Mouse (Mus musculus) CD4-positive, CD25-positive, alpha-beta regulatory T cell, adult 2 months (primary cell): Measurements from ENCODE around the gene Man2b1.
"Not testable (repeated sequence)": the region's sequence is repeated elsewhere in the genome, so short reads cannot be mapped to it uniquely, and the experiment has no call there.

ENCODE experiments used
- DNase-seq: peaks from one replicate; pipeline ENCODE4 v3.0.0-alpha.2; 2012; ENCODE audit warnings: low read depth, low spot score

Man2b1 gene

GRCm38 (mm10) chr8:85119052-85119981, 36.2 kb downstream of the Man2b1 start:
- DNase-seq = peak; percentile 57

GRCm38 (mm10) chr8:85120251-85120650, 37.2 kb downstream of the Man2b1 start:
- not testable (repeated sequence) for DNase-seq

- DNase-seq = no peak
Measured at GRCm38 (mm10) chr8:85122995-85123394, 39.9 kb downstream of the Man2b1 start, which contains the start of gene Zfp791. Zfp791 (minus strand) TSS chr8:85123095.

GRCm38 (mm10) chr8:85123691-85124090, 40.6 kb downstream of the Man2b1 start:
- DNase-seq = no peak

- DNase-seq = no peak
Measured at GRCm38 (mm10) chr8:85132335-85132734, 49.3 kb downstream of the Man2b1 start.

- DNase-seq = not testable (repeated sequence)
Measured at GRCm38 (mm10) chr8:85135690-85136089, 52.6 kb downstream of the Man2b1 start.

GRCm38 (mm10) chr8:85142516-85142915, 59.4 kb downstream of the Man2b1 start:
- no peak for DNase-seq
